Mouse (Mus musculus) brain, embryonic 14.5 days (tissue): ENCODE measurements around the gene Gm7929.
"Not testable (repeated sequence)": the region's sequence is repeated elsewhere in the genome, so short reads cannot be mapped to it uniquely, and the experiment has no call there.

Experiments
- CTCF ChIP-seq: fragments of 200-500 bp; IDR thresholded peaks from 2 replicates; pipeline ENCODE4 v1.5.1; 2012; ENCODE audit warnings: inconsistent platforms, mild to moderate bottlenecking, moderate library complexity, borderline replicate concordance; ENCODE audit not compliant: insufficient read depth, insufficient read length; ENCODE audit errors: extremely low read depth
- POLR2A ChIP-seq: fragments of 200-500 bp; IDR thresholded peaks from 2 replicates; pipeline ENCODE4 v1.6.1; 2012; ENCODE audit warnings: mild to moderate bottlenecking, inconsistent platforms, borderline replicate concordance; ENCODE audit not compliant: poor library complexity, insufficient read depth, insufficient read length, severe bottlenecking; ENCODE audit errors: extremely low read depth

- TF ChIP-seq POLR2A, CTCF: not testable (repeated sequence)
These were observed 27.0 kb downstream of the Gm7929 start for GRCm38 (mm10) chr14:41723437-41723836.
